ENCODE assay signal across 11 mouse cellular contexts in the genomic region with DNA sequence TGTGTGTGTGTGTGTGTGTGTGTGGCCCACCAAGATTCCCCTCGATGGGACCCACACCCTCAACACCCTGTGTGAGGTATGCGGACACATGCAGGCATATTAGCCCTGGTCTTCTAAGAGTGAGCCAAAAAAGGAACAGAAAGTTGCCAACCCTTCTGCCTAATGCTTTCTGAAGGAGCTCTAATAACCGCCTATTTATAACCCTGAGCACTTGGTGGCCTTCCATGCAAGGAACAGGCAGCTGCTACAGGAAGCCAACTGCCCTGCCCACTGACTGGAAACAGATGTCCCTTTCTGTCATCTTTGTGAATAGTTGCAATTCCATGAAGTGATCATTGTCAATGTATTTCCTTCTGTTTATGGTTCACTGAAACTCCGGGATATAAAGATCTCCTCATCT.
DNase-seq lines count a peak whose midpoint lies in the region; ATAC-seq lines count a peak whose summit lies in the region.
"Had no signal": no experiment of that assay in that cellular context is flagged by ENCODE, and none has a peak within 500 bp of the region (broad histone marks: within the 10 kb centered on the region; RNA-seq: fewer than 3 reads in every experiment).

No protein-coding gene starts in this region.

- 69% methylated on average over 4 of the region's 4 CpGs for WGBS in kidney, embryonic 15.5 days

- H3K4me1 ChIP-seq in kidney, embryonic 15.5 days = peaks cover 12% of the 10 kb centered on the region; the same call in 1 of the 2 replicates
- H3K4me1 ChIP-seq: hindbrain, embryonic 15.5 days had no signal

- H3K9ac ChIP-seq in kidney, embryonic 15.5 days = no peak overlapping the region
- H3K9ac ChIP-seq: hindbrain, embryonic 15.5 days had no signal

- H3K4me2 ChIP-seq in kidney, embryonic 15.5 days = no peak overlapping the region
- H3K4me2 ChIP-seq: hindbrain, embryonic 15.5 days had no signal

- ATAC-seq in kidney, embryonic 15.5 days (replicated peaks; ENCODE audit: low FRiP score) = no peak
- ATAC-seq: Patski had no signal

- 0 out of 2 replicates have a peak, but pooled peaks cover 2% of the 10 kb centered on the region for H3K27me3 ChIP-seq in kidney, embryonic 15.5 days

- no peak overlapping the region for H3K27ac ChIP-seq in kidney, embryonic 15.5 days
- H3K27ac ChIP-seq: forebrain, embryonic 10.5 days; hindbrain, embryonic 15.5 days had no signal

- no peaks in the 10 kb centered on the region for H3K9me3 ChIP-seq in kidney, embryonic 15.5 days (replicated peaks)
- H3K9me3 ChIP-seq: forebrain, embryonic 10.5 days; hindbrain, embryonic 15.5 days had no signal

- no peaks in the 10 kb centered on the region for H3K36me3 ChIP-seq in kidney, embryonic 15.5 days
- H3K36me3 ChIP-seq: forebrain, embryonic 10.5 days; hindbrain, embryonic 15.5 days had no signal

- H3K4me3 ChIP-seq in kidney, embryonic 15.5 days (replicated peaks) = no peak overlapping the region
- H3K4me3 ChIP-seq: forebrain, embryonic 10.5 days; hindbrain, embryonic 15.5 days had no signal

- DNase-seq in kidney, postnatal 14 days = peak; percentile 39
- peak; percentile 22 to 55 for DNase-seq in cerebellum, adult 18-20 months
- DNase-seq in gastrocnemius, adult 18-20 months (ENCODE audit: low spot score) = peak; percentile 77
- DNase-seq in lung, postnatal 25 days (ENCODE audit: low spot score) = peak; percentile 46
- DNase-seq in thymus, postnatal 0 days (ENCODE audit: low spot score) = no peak
- DNase-seq in right cerebral cortex, postnatal 14 days = no peak
- DNase-seq: right cerebral cortex, postnatal 25 days had no signal

Comparison
In these comparisons a context has a peak if more than half of its experiments do, and no peak if none do; other contexts are left out.
1. DNase-seq: peak in kidney, postnatal 14 days (single experiment), cerebellum, adult 18-20 months (2 of 2), gastrocnemius, adult 18-20 months (single experiment) and lung, postnatal 25 days (single experiment); none in thymus, postnatal 0 days (single experiment) and right cerebral cortex, postnatal 14 days (single experiment).